Mouse (Mus musculus): ENCODE measurements around the gene Zscan4c. TPM values are rescaled to one million over a fixed set of nuclear protein-coding genes. Genes with fewer than 3 reads are reported as not detected.

Gene Zscan4c
- not detected in 2 replicates for polyA plus RNA-seq (2012; rRNA removed; ENCODE audit: low replicate concordance)

DNA sequence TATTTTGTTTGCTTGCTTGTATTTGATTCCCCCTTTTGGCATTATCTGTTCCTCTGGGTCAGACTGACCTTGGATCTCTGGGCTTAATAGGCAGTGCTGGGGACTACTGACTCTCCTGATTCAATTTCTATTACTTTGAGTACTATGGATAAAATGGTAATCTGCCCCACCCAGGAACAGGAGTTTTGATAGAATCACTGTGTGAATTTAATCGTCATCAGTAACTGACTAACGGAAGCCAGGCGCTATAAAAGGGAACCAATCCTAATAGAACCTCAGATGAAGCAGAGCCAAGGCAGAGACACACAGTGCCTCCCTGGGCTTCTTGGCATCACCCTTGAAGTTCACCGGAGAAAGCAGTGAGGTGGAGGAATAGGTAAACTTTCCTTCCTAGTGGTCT is at the start of gene Zscan4c:
Gene Zscan4c, plus strand, starts transcription at position 301 of the 400 bp plus-strand sequence.

Other genes starting within 250 kb of the Zscan4c start
- gene Zscan4b, start 100.7 kb upstream of the Zscan4c start, polyA plus RNA-seq (2012; rRNA removed; ENCODE audit: low replicate concordance): not detected in 2 replicates
- not detected in 2 replicates for gene Zscan4-ps1, start 63.9 kb downstream of the Zscan4c start, polyA plus RNA-seq (2012; rRNA removed; ENCODE audit: low replicate concordance)
- gene Zscan4d, start 160.4 kb downstream of the Zscan4c start, polyA plus RNA-seq (2012; rRNA removed; ENCODE audit: low replicate concordance): not detected in 2 replicates

Measured in duodenum, adult 2 months (tissue).